Mouse (Mus musculus) cerebellum, postnatal 4 days (tissue): ENCODE measurements around the gene Stau1.

Source experiments
- DNase-seq, 2 experiments: peaks; one replicate each; pipeline ENCODE4 v3.0.0; 2022; ENCODE audit warnings: low spot score in 2 of 2, mixed read lengths in 1 of 2

Stau1 gene

DNA sequence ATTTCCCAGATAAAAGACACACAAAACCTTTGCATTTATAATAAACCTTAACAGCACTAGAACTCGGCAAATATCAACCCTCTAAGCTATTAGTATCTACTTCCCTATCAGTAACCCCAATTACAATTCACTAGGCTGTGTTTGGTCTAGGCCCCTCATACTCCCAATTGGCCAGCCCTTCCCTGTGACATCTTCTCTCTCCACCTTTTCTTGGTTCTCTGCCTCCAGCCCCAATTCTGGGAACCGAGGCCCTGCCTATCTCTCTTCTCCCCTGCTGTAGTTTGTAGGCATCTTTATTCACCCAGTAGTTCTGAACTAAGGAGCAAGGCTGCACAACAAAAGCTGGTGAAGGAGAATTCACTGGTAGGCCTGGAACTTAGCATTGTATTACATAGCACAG, 72.1 kb downstream of the Stau1 start:
- DNase-seq = no peak

DNA sequence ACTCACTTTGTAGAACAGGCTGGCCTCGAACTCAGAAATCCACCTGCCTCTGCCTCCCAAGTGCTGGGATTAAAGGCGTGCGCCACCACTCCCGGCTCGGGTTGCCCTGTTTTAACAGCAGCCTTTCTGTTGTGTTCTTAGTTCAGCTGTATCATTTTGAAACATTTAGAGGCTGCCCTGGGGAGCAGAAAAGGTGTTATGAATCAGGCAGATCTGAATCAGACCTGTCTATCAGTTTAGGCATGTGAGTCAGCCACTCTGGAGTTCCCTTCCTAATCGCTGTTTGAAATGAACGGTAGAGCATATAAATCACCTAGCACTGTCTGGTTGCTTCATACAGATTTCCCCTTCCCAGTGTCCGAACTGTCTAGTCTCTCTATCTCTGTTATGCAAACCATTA, 85.6 kb downstream of the Stau1 start:
- no peak for DNase-seq

DNA sequence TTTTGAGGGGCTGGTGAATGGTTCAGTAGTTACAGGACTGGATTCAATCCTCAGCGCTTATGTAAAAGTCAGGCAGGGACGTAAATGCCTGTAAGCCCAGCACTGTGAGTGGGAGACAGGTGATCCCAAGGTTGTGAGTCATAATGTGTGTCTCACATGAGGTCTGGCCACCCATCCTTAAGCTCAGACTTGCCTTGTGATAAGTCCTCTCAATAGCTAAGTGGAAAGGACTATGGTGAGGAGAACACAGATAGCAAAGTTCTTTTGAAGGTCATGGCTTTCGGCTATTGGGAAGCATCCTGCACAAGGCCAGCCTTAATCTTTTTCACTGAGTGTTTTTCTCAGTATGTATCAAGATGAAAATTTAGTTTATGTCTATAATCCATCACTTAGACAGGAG, 86.4 kb downstream of the Stau1 start:
- no peak for DNase-seq

DNA sequence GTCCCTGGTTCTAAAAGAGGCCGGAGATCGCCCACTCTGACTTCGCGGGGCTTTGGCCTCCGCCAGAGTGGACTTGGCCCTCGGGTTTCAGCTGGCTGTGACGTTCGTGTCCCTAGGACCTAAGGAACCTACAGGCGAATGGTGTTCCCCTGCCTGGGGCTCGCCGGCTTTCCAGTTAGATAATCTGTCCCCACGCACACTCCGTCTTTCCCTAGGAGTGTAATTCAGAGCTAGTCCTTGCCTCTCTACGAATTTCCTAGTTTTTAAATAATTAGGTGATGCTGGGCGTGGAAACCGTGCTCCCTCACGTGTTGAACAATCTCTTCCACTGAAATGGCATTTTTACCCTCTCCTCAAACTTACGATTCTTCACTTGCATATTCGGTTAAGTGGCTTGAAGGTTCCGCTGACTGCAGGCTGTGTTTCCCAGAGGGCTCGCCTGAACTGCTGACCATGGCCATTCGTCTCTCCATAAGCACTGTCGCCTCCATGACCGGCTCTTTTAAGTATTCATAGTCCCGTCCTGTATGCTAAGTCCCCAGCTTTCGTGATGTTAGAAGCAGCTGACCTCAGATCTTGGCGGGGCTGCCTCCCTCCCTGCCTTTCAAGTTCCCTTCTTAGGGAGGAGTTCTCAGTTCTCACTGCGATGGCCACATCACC, 89.4 kb downstream of the Stau1 start:
- no peak for DNase-seq

DNA sequence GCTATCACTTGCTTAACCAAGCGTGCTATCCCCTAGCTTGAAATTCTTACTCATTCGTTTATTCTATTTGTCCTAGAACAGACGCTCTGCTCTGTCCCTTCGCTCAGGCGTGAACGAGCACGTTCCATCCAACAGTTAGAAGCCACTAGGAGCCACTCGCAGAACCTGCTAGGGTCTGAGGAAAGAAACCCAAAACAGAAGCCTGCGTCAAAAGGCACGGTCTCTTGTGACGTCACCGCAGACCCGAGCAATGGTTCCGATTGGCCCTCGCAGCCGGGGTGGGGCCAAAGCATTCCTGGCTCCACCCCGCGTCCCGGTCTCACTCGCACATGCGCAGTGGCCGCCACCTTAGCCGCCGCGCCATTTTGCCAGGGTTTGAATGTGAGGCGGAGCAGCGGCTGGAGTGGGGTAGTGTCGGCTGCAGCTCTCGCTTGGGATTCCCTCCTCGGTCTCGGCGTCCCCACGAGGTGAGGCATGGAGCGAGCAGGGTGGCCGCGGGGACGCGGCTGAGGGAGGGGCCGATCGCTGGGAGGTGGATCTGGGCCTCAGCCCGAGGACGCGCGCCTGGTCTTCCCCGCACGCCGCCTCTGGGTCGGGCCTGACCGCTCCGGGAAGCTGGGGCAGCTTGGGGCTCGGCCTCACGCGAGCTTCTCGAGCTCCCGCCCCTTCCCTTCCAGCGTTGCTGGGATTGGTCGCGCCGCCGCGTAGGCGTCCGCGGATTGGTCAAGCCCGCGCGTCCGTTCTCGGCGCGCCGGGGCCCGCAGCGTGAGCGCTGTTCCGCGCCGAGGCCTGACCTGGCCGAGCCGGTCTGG, 90.2 kb downstream of the Stau1 start, which contains the start of gene Cse1l:
Gene Cse1l, plus strand, starts transcription at position 330 of the 812 bp plus-strand sequence.
- DNase-seq = peak; percentile 99

DNA sequence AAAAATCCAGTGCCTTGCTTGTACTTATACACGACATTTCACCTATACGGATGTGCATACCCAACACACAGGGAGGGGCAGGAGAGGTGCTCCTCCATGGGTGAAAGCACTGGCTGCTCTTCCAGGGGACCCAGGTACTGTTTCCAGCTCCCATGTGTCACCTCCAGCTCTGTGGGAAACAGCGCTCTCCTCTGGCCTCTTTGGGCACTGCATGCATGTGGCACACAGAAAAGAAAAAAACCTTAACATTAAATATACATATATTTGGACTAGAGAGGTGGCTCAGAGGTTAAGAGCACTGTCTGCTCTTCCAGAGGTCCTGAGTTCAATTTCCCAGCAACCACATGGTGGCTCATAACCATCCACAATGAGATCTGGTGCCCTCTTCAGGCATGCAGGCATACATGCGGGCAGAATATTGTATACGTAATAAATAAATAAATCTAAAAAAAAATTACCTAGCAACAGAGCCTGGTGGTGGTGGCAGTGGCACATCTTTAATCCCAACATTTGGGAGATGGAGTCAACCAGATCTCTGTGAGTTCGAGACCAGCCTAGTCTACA, 92.3 kb downstream of the Stau1 start:
- no peak for DNase-seq

DNA sequence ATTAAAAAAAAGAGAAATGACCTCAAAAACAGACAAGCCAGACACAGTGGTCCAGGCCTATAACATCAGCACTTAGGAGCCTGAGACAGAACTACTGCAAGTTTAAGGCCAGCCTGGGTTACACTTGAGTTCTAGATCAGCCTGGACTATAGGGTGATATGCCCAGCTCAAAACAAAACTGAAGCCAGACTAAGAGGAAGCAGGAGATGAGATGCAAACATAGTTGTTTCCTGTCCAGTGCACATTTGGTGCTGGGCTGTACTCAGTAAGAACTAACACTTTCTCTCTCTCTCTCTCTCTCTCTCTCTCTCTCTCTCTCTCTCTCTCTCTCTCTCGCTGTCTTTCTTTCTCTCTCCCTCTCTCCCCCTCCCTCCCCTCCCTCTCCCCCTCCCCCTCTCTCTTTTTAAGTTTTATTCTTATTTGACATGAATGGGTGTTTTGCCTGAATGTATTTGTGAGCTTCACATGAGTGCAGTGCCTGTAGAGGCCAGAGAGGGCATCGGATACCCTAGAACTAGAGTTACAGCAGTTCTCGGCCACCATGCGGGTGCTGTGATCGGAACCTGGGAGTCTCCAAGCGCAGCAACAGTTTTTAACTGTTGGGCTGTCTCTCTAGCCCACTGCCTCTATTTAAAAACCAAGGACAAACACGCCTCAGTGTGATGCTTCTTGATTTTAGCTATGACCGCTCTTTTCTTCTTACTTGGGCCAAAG, 95.2 kb downstream of the Stau1 start:
- no peak for DNase-seq

DNA sequence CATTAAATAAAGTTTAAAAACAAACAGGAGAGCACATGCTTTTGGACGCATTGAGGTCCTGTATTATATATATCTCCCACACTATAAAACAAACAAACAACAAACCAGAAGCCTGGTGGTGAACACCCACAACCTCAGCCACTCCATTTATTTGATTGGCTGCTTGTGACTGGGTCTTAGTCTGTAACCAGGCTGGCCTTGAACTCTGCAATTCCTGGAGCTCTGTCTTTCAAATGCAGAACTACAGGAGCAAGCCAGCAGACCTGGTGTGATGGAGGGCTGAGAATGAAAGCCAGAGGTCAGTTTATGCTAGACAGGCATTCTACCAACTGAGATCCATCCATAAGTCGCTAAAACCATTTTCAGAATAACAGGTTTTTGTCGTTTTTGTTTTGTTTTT, 96.4 kb downstream of the Stau1 start:
- no peak for DNase-seq

DNA sequence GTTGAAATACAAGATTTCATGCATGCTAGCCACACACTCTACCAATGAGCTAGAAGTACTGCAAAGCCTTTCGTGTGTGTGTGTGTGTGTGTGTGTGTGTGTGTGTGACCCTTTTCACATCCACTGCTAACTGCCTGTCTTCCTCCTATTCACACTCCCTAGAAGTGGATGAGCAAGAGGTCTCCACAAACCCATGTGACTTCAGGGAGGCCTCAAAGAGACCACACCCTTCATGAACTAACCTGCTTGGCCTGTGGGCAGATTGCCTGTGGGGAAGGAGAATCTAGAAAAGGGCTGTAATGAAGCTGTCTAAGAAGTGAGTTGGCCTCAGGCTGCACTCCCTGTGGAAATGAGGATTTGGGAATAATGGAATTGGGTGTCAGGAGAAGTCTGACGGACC, 96.9 kb downstream of the Stau1 start:
- no peak for DNase-seq
